Mouse (Mus musculus): Measurements from ENCODE around the gene Fto.

DNA sequence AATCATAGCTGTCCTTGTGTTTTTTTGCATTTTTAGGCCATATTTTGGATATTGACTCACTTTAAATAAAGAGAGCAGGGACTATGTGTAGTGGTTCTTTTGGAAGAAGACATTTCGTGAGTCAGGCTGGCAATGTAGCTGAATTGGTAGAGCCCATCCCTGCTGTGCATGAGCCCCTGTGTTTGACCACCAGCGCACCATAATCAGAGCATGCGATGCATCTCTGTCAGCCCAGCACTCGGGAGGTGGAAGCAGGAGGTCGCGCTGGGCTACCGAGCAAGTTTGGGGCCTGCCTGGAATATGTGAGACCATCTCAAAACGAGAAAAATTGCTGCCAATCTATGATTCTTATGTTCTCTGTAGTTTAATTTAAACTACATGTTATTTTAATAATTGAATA, 156.1 kb downstream of the Fto start:
- TF ChIP-seq CHD2 (IDR thresholded peaks at IDR 0.05; ENCODE audit: low read depth, low read length) (no peak), HCFC1 (IDR thresholded peaks at IDR 0.05; ENCODE audit: borderline replicate concordance, insufficient read depth, low read length) (no peak)
